Mouse (Mus musculus) spleen, adult 2 months (tissue): Measurements from ENCODE around the gene Arid1a.

Experiments used
- CTCF ChIP-seq: fragments of 200-500 bp; IDR thresholded peaks from 2 replicates; pipeline ENCODE4 v1.5.1; 2011; ENCODE audit warnings: mild to moderate bottlenecking, inconsistent platforms; ENCODE audit not compliant: insufficient read depth, insufficient read length, insufficient replicate concordance; ENCODE audit errors: extremely low read depth
- POLR2A ChIP-seq: fragments of 200-500 bp; IDR thresholded peaks from 2 replicates; pipeline ENCODE4 v1.6.1; 2011; ENCODE audit warnings: low read depth, low read length, inconsistent platforms

GRCm38 (mm10) chr4:133651986-133652385 lies 104.6 kb downstream of the Arid1a start:
- no peak for TF ChIP-seq CTCF
- TF ChIP-seq POLR2A = no peak
